Mouse (Mus musculus): ENCODE measurements at regions not wholly inside any gene's neighbourhood (a gene's known extent, or its start where the extent isn't known, plus 50 kb on each side); places are given as distances from the start of the nearest gene placed in this dataset.

DNA sequence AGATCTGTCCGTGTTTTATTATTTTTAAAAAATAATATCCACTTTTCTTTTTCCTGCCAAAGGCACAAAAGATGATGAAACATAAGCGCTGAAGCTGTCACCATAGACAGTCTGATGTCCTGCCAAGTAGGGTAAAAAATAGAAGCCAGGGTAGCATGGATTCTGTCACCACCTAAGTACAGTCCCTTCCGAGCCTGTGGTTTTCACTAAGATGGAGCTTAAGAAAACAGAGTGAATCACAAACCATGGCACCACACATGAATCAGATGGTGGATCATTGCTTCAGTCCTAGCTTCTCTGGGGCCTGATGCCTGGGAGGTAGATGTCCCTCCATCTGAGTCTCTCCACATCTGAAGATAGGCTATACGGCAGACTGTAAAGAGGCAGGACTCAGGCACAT lies 55.9 kb upstream of the Fmod start:
- peak; percentile 52 for DNase-seq (ENCODE audit: low read depth)

DNA sequence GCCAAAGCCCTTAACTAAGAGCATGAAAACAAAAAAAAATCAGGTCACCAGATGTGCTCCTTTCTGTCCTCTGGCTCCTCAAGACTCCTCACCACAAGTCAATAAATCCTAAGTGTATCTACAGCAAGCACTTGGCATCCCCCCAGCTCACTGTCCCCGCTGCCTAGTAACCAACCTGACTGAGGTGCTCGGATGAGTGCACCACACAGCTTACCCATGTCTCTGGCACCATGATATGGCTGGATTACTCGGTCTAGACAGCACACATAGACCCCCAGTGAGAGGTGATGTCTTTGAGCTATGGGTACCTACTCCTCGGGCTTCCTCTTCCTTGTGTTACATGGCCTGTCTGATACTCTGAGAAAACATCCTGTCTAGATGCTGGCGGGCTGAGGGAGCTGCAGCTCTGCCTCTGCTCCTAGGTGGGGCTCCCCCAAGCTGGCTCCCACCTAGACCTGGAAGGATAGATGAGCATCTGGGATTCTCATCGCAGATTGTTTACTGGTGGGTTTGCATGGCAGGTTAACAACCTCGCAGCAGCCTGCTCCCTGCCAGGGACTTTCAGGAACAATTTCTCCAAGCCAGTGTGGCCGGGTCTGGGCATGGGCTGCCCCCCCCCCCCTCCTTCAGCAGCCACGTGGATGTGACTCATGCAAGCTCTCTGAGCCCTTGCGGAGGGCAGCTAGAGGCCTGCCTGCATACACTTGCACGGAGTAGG lies 57.2 kb upstream of the Prelp start:
- peak; percentile 90 for DNase-seq (ENCODE audit: low read depth)

DNA sequence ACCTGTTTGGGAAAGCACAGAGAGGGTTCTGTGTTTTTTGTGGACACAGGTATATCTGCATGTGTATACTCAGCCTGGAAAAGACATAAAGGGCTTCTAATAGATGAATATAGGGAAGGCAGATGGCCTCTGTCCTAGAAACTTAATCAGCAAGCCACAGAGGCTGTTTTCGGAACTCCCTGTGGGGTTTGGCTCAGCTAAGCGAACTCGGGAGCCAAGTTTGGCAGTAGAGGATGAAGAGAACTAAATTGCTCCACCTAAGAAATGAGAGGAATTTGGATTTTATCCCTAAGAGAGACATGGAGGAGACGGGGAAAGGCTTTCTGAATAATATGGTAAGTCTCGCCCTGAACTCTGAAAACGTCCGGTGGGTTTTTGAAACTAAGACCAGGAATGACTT lies 56.0 kb upstream of the Prelp start:
- DNase-seq (ENCODE audit: low read depth) = peak; percentile 77

DNA sequence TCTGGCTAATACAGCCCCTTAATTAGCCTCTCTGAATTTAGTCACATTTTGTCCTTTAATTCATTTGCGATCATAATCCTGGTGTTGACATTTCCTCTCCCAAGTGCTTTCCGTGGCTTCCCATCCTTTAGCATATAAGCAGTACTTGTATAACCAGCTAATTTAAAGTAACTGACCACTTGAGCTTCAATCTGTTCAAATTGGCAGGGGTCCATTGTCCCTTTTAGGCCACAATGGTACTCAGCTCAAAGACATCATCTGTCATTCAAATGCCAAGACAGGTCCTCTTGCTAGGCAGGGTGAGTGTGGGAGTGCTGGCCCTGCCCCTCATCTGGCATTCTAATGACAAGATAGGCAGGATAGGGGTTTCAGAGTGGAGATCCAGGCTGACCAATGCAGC lies 52.6 kb upstream of the Prelp start:
- no peak for DNase-seq (ENCODE audit: low read depth)

DNA sequence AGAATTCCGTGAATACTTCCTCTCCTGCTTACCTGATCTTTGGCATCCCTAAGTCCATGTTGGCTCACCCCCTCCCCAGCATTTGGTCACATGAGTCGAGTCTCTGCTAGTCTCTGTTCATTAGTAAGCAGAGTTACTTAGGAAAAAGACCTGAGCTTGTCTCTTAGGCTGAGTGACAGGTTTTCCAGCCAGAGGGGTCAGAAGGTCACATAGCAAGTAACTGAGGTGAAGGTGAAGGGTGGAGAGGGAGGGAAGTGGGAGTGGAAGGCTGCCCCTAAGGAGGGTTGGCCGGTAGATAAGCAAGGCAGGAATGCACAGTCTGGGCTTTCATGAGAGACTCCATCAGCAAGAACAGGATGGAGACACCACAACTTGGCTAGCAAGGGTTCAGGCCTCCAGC lies 50.1 kb upstream of the Prelp start:
- DNase-seq (ENCODE audit: low read depth) = no peak
